ENCODE assay signal across 22 mouse cellular contexts in the genomic region with DNA sequence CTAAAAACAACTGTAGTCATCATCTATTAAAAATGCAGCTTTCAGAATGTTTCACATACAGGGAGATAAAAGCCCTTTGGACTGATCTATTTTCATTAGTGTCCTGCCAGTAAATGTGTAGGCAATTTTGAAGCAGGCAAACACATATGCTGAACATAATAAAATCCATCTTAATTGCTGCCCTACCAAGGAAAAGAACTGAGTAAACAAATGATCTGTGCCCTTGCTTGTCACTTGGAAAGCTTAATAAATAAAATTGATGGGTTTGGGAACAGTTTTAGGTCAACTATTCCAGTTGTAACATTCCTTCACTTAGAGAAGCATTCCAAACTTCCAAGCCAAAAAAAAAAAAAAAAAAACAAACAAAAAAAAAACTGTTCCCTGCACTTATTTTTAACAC.
DNase-seq lines count a peak whose midpoint lies in the region; ATAC-seq and TF ChIP-seq lines count a peak whose summit lies in the region.
"Had no signal": no experiment of that assay in that cellular context is flagged by ENCODE, and none has a peak within 500 bp of the region (broad histone marks: within the 10 kb centered on the region; RNA-seq: fewer than 3 reads in every experiment).

No protein-coding gene starts in this region.

- no peak overlapping the region for H3K9ac ChIP-seq in kidney, embryonic 14.5 days (ENCODE audit: low read depth, low read length)
- no peak overlapping the region for H3K9ac ChIP-seq in lung, embryonic 14.5 days
- H3K9ac ChIP-seq: hindbrain, embryonic 15.5 days; midbrain, embryonic 13.5 days had no signal

- TF ChIP-seq CTCF in lung, embryonic 14.5 days (IDR thresholded peaks at IDR 0.05; ENCODE audit: low read depth) = no peak

- peak; percentile 58; the same call in 1 of the 2 replicates for ATAC-seq in kidney, embryonic 14.5 days (ENCODE audit: low FRiP score, low TSS enrichment)
- ATAC-seq in lung, embryonic 14.5 days (ENCODE audit: insufficient read depth) = no peak
- ATAC-seq: activated CD4-positive, CD25-positive, alpha-beta regulatory T cell, adult 4 months; forebrain, embryonic 14.5 days; midbrain, embryonic 13.5 days had no signal

- H3K4me1 ChIP-seq in kidney, embryonic 14.5 days (ENCODE audit: control insufficient read depth, insufficient read depth, low read length) = no peaks in the 10 kb centered on the region
- H3K4me1 ChIP-seq in lung, embryonic 14.5 days (ENCODE audit: insufficient read depth) = no peaks in the 10 kb centered on the region
- H3K4me1 ChIP-seq in limb, embryonic 10.5 days = peaks cover 16% of the 10 kb centered on the region
- H3K4me1 ChIP-seq: hindbrain, embryonic 10.5 days; hindbrain, embryonic 15.5 days; megakaryocyte, embryonic 14.5 days; midbrain, embryonic 13.5 days had no signal

- DNase-seq in kidney, postnatal 10 days = no peak
- peak; percentile 3 for DNase-seq in lung, embryonic 14.5 days
- DNase-seq in lung, postnatal 36 days = no peak
- peak; percentile 26 for DNase-seq in hindlimb bud, embryonic 11.5 days (ENCODE audit: extremely low spot score, low read depth, low spot score)
- no peak for DNase-seq in urinary bladder, adult 2 months (ENCODE audit: low spot score)
- no peak for DNase-seq in limb, embryonic 10.5 days (ENCODE audit: low spot score)
- DNase-seq: adrenal gland, adult 8-10 months; B cell, adult 2 months; cerebellum, adult 2 months; cerebellum, postnatal 14 days; heart, postnatal 14 days; layer of hippocampus, postnatal 36 days; liver; lung, postnatal 4 days; thymus, postnatal 4 days had no signal

- H3K4me3 ChIP-seq in kidney, embryonic 14.5 days (ENCODE audit: low read length) = no peak overlapping the region
- no peak overlapping the region for H3K4me3 ChIP-seq in lung, embryonic 14.5 days (ENCODE audit: low read depth, low read length)
- no peak overlapping the region for H3K4me3 ChIP-seq in limb, embryonic 10.5 days
- H3K4me3 ChIP-seq: hindbrain, embryonic 10.5 days; hindbrain, embryonic 15.5 days; megakaryocyte, embryonic 14.5 days; midbrain, embryonic 13.5 days had no signal

- no peak overlapping the region for H3K4me2 ChIP-seq in kidney, embryonic 14.5 days (replicated peaks; ENCODE audit: low read depth, low read length)
- no peak overlapping the region for H3K4me2 ChIP-seq in lung, embryonic 14.5 days
- H3K4me2 ChIP-seq: hindbrain, embryonic 15.5 days; midbrain, embryonic 13.5 days had no signal

- H3K27me3 ChIP-seq in kidney, embryonic 14.5 days (ENCODE audit: control insufficient read depth, insufficient read depth, low read length) = no peaks in the 10 kb centered on the region
- H3K27me3 ChIP-seq in lung, embryonic 14.5 days (ENCODE audit: insufficient read depth, low read length) = no peaks in the 10 kb centered on the region
- H3K27me3 ChIP-seq in limb, embryonic 10.5 days (ENCODE audit: low read depth, poor library complexity, severe bottlenecking) = no peaks in the 10 kb centered on the region
- H3K27me3 ChIP-seq: hindbrain, embryonic 15.5 days; megakaryocyte, embryonic 14.5 days; midbrain, embryonic 13.5 days had no signal

- H3K27ac ChIP-seq in kidney, embryonic 14.5 days (ENCODE audit: low read depth, low read length) = no peak overlapping the region
- no peak overlapping the region for H3K27ac ChIP-seq in lung, embryonic 14.5 days (ENCODE audit: low read depth)
- no peak overlapping the region for H3K27ac ChIP-seq in limb, embryonic 10.5 days
- H3K27ac ChIP-seq: hindbrain, embryonic 10.5 days; hindbrain, embryonic 15.5 days; midbrain, embryonic 13.5 days had no signal

- no peaks in the 10 kb centered on the region for H3K9me3 ChIP-seq in kidney, embryonic 14.5 days (ENCODE audit: control insufficient read depth, low read length)
- no peaks in the 10 kb centered on the region for H3K9me3 ChIP-seq in lung, embryonic 14.5 days (ENCODE audit: low read depth, low read length)
- no peaks in the 10 kb centered on the region for H3K9me3 ChIP-seq in limb, embryonic 10.5 days (replicated peaks)
- H3K9me3 ChIP-seq: hindbrain, embryonic 10.5 days; hindbrain, embryonic 15.5 days; megakaryocyte, embryonic 14.5 days; midbrain, embryonic 13.5 days had no signal

- no peaks in the 10 kb centered on the region for H3K36me3 ChIP-seq in kidney, embryonic 14.5 days (ENCODE audit: control insufficient read depth, insufficient read depth, low read length)
- no peaks in the 10 kb centered on the region for H3K36me3 ChIP-seq in lung, embryonic 14.5 days (ENCODE audit: insufficient read depth)
- no peaks in the 10 kb centered on the region for H3K36me3 ChIP-seq in limb, embryonic 10.5 days
- H3K36me3 ChIP-seq: hindbrain, embryonic 10.5 days; hindbrain, embryonic 15.5 days; midbrain, embryonic 13.5 days had no signal

Comparison
In these comparisons a context has a peak if more than half of its experiments do, and no peak if none do; other contexts are left out.
1. DNase-seq: peak in lung, embryonic 14.5 days (single experiment) and hindlimb bud, embryonic 11.5 days (single experiment); none in kidney, postnatal 10 days (single experiment), lung, postnatal 36 days (single experiment), urinary bladder, adult 2 months (single experiment) and limb, embryonic 10.5 days (single experiment).